Mouse (Mus musculus) limb, embryonic 14.5 days (tissue): ENCODE results near the gene Fgfrl1. TPM values are rescaled to one million over a fixed set of nuclear protein-coding genes. Genes with fewer than 3 reads are reported as not detected.

Source experiments
- ATAC-seq: fragments of 200-750 bp; cut with Nextera tagmentation; 2 replicates; pipeline ENCODE4 v1.8.0; 2017; ENCODE audit warnings: low read depth, moderate number of reproducible peaks, moderate TSS enrichment; ENCODE audit not compliant: low FRiP score
- DNase-seq: peaks from one replicate; pipeline ENCODE4 v3.0.0-alpha.2; 2015; ENCODE audit warnings: low spot score
- H3K27ac ChIP-seq: fragments of 300-500 bp; sonication (generic); replicated peaks from 2 replicates; pipeline ENCODE4 v1.5.1; 2014; ENCODE audit warnings: low read depth, mild to moderate bottlenecking, low read length, moderate library complexity, mixed read lengths
- H3K27me3 ChIP-seq: fragments of 300-500 bp; sonication (generic); 2 replicates; pipeline ENCODE4 v1.6.1; 2014; ENCODE audit warnings: low read length, mixed read lengths; ENCODE audit not compliant: control insufficient read depth, insufficient read depth
- H3K36me3 ChIP-seq: fragments of 300-500 bp; sonication (generic); 2 replicates; pipeline ENCODE4 v1.6.1; 2014; ENCODE audit warnings: mild to moderate bottlenecking, low read length, moderate library complexity, mixed read lengths; ENCODE audit not compliant: control insufficient read depth, insufficient read depth
- H3K4me1 ChIP-seq: fragments of 300-500 bp; sonication (generic); 2 replicates; pipeline ENCODE4 v1.6.1; 2014; ENCODE audit warnings: antibody characterized with exemption, low read length, mixed read lengths; ENCODE audit not compliant: control insufficient read depth, insufficient read depth
- H3K4me2 ChIP-seq: fragments of 300-500 bp; sonication (generic); replicated peaks from 2 replicates; pipeline ENCODE4 v1.6.1; 2014; ENCODE audit warnings: low read depth, mild to moderate bottlenecking, low read length, moderate library complexity; ENCODE audit not compliant: severe bottlenecking
- H3K4me3 ChIP-seq: fragments of 300-500 bp; sonication (generic); replicated peaks from 2 replicates; pipeline ENCODE4 v1.5.1; 2014; ENCODE audit warnings: low read length
- H3K9ac ChIP-seq: fragments of 300-500 bp; sonication (generic); 2 replicates; pipeline ENCODE4 v1.6.1; 2014; ENCODE audit warnings: mild to moderate bottlenecking, low read depth, low read length, moderate library complexity; ENCODE audit not compliant: severe bottlenecking
- H3K9me3 ChIP-seq: fragments of 300-500 bp; sonication (generic); 2 replicates; pipeline ENCODE4 v1.6.1; 2016; ENCODE audit warnings: low read length; ENCODE audit not compliant: control insufficient read depth
- POLR2A ChIP-seq: fragments of 200-500 bp; IDR thresholded peaks from 2 replicates; pipeline ENCODE4 v1.8.0; 2012; ENCODE audit warnings: inconsistent platforms, mild to moderate bottlenecking, moderate library complexity, borderline replicate concordance; ENCODE audit not compliant: insufficient read depth, insufficient read length; ENCODE audit errors: extremely low read depth
- WGBS: fragments of 180-500 bp; shearing (Covaris S2); extraction: QIAGEN DNeasy Blood & Tissue Kit; methylation state at CpG from one replicate; pipeline ENCODE4 v1.1.7; 2014; 5-methylcytosine and 5-hydroxymethylcytosine counted together
- polyA plus RNA-seq, 2 experiments: library from polyadenylated mRNA; depleted of rRNA in 1 of 2; stranded (reverse) in 1 of 2; unstranded in 1 of 2; fragments of >200 nt; fragmentation: Nextera tagmentation in 1 of 2; extraction: Ambion mirVana in 1 of 2; gene quantifications; 2 replicates each; pipeline versions ENCODE4 v1.2.1 to v1.2.3; 2012 to 2014

Gene Fgfrl1
- polyA plus RNA-seq, 2 experiments, result 46.5 to 119 TPM

- no peak for TF ChIP-seq POLR2A
- H3K9me3 ChIP-seq, result no peaks in the 10 kb centered on the region
- H3K36me3 ChIP-seq, result peaks cover 85% of the 10 kb centered on the region
- no peak overlapping the region for H3K9ac ChIP-seq
- DNase-seq, result no peak
- no peaks in the 10 kb centered on the region for H3K27me3 ChIP-seq
- no peak overlapping the region for H3K27ac ChIP-seq
- no peak for ATAC-seq
- H3K4me2 ChIP-seq, result no peak overlapping the region
- WGBS, result 88% methylated on average over 2 of the region's 2 CpGs
- H3K4me3 ChIP-seq, result no peak overlapping the region
- H3K4me1 ChIP-seq, result no peaks in the 10 kb centered on the region
Observed at GRCm38 (mm10) chr5:108647820-108648465, 44.2 kb upstream of the Fgfrl1 start.

- TF ChIP-seq POLR2A, result no peak
- Histone ChIP-seq H3K27ac (no peak overlapping the region), H3K4me1 (no peaks in the 10 kb centered on the region), H3K9me3 (no peaks in the 10 kb centered on the region), H3K36me3 (peaks cover 88% of the 10 kb centered on the region), H3K4me2 (no peak overlapping the region), H3K4me3 (no peak overlapping the region), H3K27me3 (no peaks in the 10 kb centered on the region), H3K9ac (no peak overlapping the region)
- 86% methylated on average over 11 of the region's 11 CpGs for WGBS
- DNase-seq (no peak), ATAC-seq (no peak)
Observed at GRCm38 (mm10) chr5:108648937-108649576, 43.1 kb upstream of the Fgfrl1 start.

DNA sequence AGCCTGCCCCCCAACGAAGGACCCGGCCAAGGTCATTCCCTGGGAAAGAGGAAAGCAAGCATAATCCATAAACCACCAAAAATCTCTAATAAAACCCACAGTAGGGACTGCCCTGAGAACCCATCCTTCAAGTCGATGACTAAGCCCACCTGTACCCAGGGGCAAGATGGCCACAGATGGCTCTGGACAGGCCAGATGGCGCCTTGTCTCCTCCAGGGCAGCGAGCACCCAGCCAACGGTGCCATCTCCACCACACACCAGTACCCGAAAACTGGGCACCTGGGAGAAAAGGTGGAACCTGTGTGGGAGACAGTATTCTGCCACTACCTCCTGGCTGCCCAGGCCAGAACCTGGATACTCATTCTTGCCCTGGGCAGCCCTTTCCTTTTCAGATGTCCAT, 41.8 kb upstream of the Fgfrl1 start:
- 92% methylated on average over 7 of the region's 7 CpGs for WGBS
- H3K9ac ChIP-seq, result no peak overlapping the region
- DNase-seq (no peak), ATAC-seq (no peak)
- no peak overlapping the region for H3K4me3 ChIP-seq
- H3K9me3 ChIP-seq, result no peaks in the 10 kb centered on the region
- peaks cover 91% of the 10 kb centered on the region for H3K36me3 ChIP-seq
- no peak for TF ChIP-seq POLR2A
- H3K4me1 ChIP-seq, result no peaks in the 10 kb centered on the region
- no peaks in the 10 kb centered on the region for H3K27me3 ChIP-seq
- H3K4me2 ChIP-seq, result no peak overlapping the region
- H3K27ac ChIP-seq, result no peak overlapping the region

DNA sequence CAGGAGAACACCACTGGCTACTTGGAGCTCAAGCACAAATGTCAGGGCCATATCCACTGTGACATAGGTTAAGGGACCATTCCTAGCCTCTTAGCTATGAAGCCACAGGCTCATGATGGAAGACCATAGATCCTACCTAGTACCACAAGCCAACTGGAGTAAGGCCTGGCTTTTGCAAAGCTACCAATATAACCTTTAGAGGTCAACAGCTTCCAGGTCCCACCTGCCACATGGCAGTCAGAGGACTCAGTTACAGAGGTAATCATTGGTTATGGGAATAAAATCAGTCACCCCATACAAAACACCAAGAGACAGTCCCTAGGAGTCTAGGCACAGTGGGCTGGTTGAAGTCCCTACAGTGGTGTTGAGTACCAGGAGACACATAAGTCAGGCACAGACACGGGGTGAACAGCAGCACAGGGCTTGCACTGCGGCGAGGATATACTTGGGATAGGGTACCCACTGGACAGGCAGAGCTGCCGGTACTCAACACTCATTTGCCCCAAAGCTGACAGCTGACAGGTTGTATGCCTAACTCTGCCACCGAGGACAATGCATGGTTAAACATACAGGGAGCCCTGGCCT, 41.0 kb upstream of the Fgfrl1 start:
- TF ChIP-seq POLR2A, result no peak
- peaks cover 91% of the 10 kb centered on the region for H3K36me3 ChIP-seq

GRCm38 (mm10) chr5:108651823-108652222, 40.4 kb upstream of the Fgfrl1 start:
- no peak overlapping the region for H3K4me2 ChIP-seq
- H3K36me3 ChIP-seq, result peaks cover 89% of the 10 kb centered on the region
- ATAC-seq (peak; percentile 56; the same call in 1 of the 2 replicates), DNase-seq (peak; percentile 64)
- no peaks in the 10 kb centered on the region for H3K9me3 ChIP-seq
- H3K4me1 ChIP-seq, result no peaks in the 10 kb centered on the region
- no peak overlapping the region for H3K4me3 ChIP-seq
- H3K27me3 ChIP-seq, result no peaks in the 10 kb centered on the region
- no peak for TF ChIP-seq POLR2A
- H3K9ac ChIP-seq, result no peak overlapping the region
- no peak overlapping the region for H3K27ac ChIP-seq
- WGBS, result 55% methylated on average over 1 of the region's 1 CpGs

More for the DNA sequence above, 41.0 kb upstream of the Fgfrl1 start:
- H3K27me3 ChIP-seq, result no peaks in the 10 kb centered on the region
- WGBS, result 80% methylated on average over 5 of the region's 5 CpGs
- H3K4me1 ChIP-seq, result no peaks in the 10 kb centered on the region
- no peaks in the 10 kb centered on the region for H3K9me3 ChIP-seq
- ATAC-seq (no peak), DNase-seq (no peak)
- no peak overlapping the region for H3K9ac ChIP-seq
- no peak overlapping the region for H3K27ac ChIP-seq
- H3K4me2 ChIP-seq, result no peak overlapping the region
- no peak overlapping the region for H3K4me3 ChIP-seq
